Mouse (Mus musculus) limb, embryonic 11.5 days (tissue): ENCODE measurements around the gene Bpgm. TPM values are rescaled to one million over a fixed set of nuclear protein-coding genes. Genes with fewer than 3 reads are reported as not detected.

Experiments
- ATAC-seq: fragments of 200-750 bp; cut with Nextera tagmentation; 2 replicates; pipeline ENCODE4 v1.8.0; 2017; ENCODE audit warnings: low read depth; ENCODE audit not compliant: insufficient number of reproducible peaks, low FRiP score, low TSS enrichment
- DNase-seq: peaks from one replicate; pipeline ENCODE4 v3.0.0-alpha.2; 2015; ENCODE audit warnings: low spot score
- H3K27ac ChIP-seq: fragments of 300-500 bp; sonication (generic); replicated peaks from 2 replicates; pipeline ENCODE4 v1.5.1; 2014; ENCODE audit warnings: low read depth, mild to moderate bottlenecking, low read length
- H3K27me3 ChIP-seq: fragments of 300-500 bp; sonication (generic); 2 replicates; pipeline ENCODE4 v1.6.1; 2014; ENCODE audit warnings: mild to moderate bottlenecking, low read length, mixed read lengths; ENCODE audit not compliant: control insufficient read depth, insufficient read depth
- H3K36me3 ChIP-seq: fragments of 300-500 bp; sonication (generic); 2 replicates; pipeline ENCODE4 v1.6.1; 2014; ENCODE audit warnings: mild to moderate bottlenecking, low read length, moderate library complexity, mixed read lengths; ENCODE audit not compliant: control insufficient read depth, insufficient read depth
- H3K4me1 ChIP-seq: fragments of 300-500 bp; sonication (generic); 2 replicates; pipeline ENCODE4 v1.6.1; 2014; ENCODE audit warnings: low read length, mixed read lengths; ENCODE audit not compliant: control insufficient read depth, insufficient read depth
- H3K4me2 ChIP-seq: fragments of 300-500 bp; sonication (generic); 2 replicates; pipeline ENCODE4 v1.6.1; 2014; ENCODE audit warnings: low read depth, mild to moderate bottlenecking, moderate library complexity; ENCODE audit not compliant: severe bottlenecking
- H3K4me3 ChIP-seq: fragments of 300-500 bp; sonication (generic); 2 replicates; pipeline ENCODE4 v1.5.1; 2014; ENCODE audit warnings: low read depth, low read length
- H3K9ac ChIP-seq: fragments of 300-500 bp; sonication (generic); 2 replicates; pipeline ENCODE4 v1.6.1; 2014; ENCODE audit warnings: mild to moderate bottlenecking, low read length
- H3K9me3 ChIP-seq: fragments of 300-500 bp; sonication (generic); 2 replicates; pipeline ENCODE4 v1.6.1; 2016; ENCODE audit warnings: low read length; ENCODE audit not compliant: control insufficient read depth
- WGBS: fragments of 180-500 bp; shearing (Covaris S2); extraction: QIAGEN DNeasy Blood & Tissue Kit; methylation state at CpG from one replicate; pipeline ENCODE4 v1.1.7; 2014; 5-methylcytosine and 5-hydroxymethylcytosine counted together
- polyA plus RNA-seq: library from polyadenylated mRNA; unstranded; fragments of >200 nt; fragmentation: Nextera tagmentation; extraction: Ambion mirVana; gene quantifications from 2 replicates; pipeline ENCODE4 v1.2.1, GENCODE M21; 2014

The Bpgm gene
- polyA plus RNA-seq: 47.3 and 48.1 TPM in 2 replicates

- peak within 1 kb of the TSS; percentile 48 for H3K4me3 ChIP-seq
- H3K27me3 ChIP-seq: no peaks in the 10 kb centered on the region
- H3K9ac ChIP-seq: peak within 1 kb of the TSS; percentile 64
- ATAC-seq: peak; percentile 99
- H3K36me3 ChIP-seq: no peaks in the 10 kb centered on the region
- peak within 1 kb of the TSS; percentile 66 for H3K4me2 ChIP-seq
- peaks cover 12% of the 10 kb centered on the region for H3K4me1 ChIP-seq
- DNase-seq: peak; percentile 99
- no peak within 1 kb of the TSS for H3K27ac ChIP-seq
- WGBS: under 1% methylated on average over 35 of the region's 35 CpGs
- no peaks in the 10 kb centered on the region for H3K9me3 ChIP-seq
These were observed at the start of gene Bpgm for GRCm38 (mm10) chr6:34475974-34476794. TSS of gene Bpgm (plus strand) at chr6:34476207.

GRCm38 (mm10) chr6:34439006-34439405, 37.0 kb upstream of the Bpgm start:
- Histone ChIP-seq H3K4me2 (no peak overlapping the region), H3K9ac (no peak overlapping the region), H3K27ac (no peak overlapping the region), H3K4me3 (no peak overlapping the region), H3K27me3 (no peaks in the 10 kb centered on the region), H3K9me3 (no peaks in the 10 kb centered on the region), H3K36me3 (no peaks in the 10 kb centered on the region), H3K4me1 (no peaks in the 10 kb centered on the region)
- 63% methylated on average over 2 of the region's 2 CpGs for WGBS
- DNase-seq (no peak), ATAC-seq (no peak)

GRCm38 (mm10) chr6:34441556-34442257, 34.3 kb upstream of the Bpgm start:
- ATAC-seq: no peak
- Histone ChIP-seq H3K9ac (no peak overlapping the region), H3K9me3 (no peaks in the 10 kb centered on the region), H3K36me3 (no peaks in the 10 kb centered on the region), H3K4me3 (no peak overlapping the region), H3K4me1 (no peaks in the 10 kb centered on the region), H3K4me2 (no peak overlapping the region), H3K27me3 (no peaks in the 10 kb centered on the region), H3K27ac (no peak overlapping the region)
- DNase-seq: no peak
- WGBS: 66% methylated on average over 9 of the region's 9 CpGs

- Histone ChIP-seq H3K27ac (no peak overlapping the region), H3K9ac (no peak overlapping the region), H3K27me3 (no peaks in the 10 kb centered on the region), H3K4me2 (no peak overlapping the region), H3K4me3 (no peak overlapping the region), H3K36me3 (no peaks in the 10 kb centered on the region), H3K9me3 (no peaks in the 10 kb centered on the region), H3K4me1 (no peaks in the 10 kb centered on the region)
- ATAC-seq: no peak
- DNase-seq: no peak
- 87% methylated on average over 2 of the region's 2 CpGs for WGBS
These were observed 32.2 kb upstream of the Bpgm start for GRCm38 (mm10) chr6:34443791-34444190.

- DNase-seq: peak; percentile 82
These were observed 28.0 kb upstream of the Bpgm start for GRCm38 (mm10) chr6:34447961-34448360.

GRCm38 (mm10) chr6:34448696-34449095, 27.3 kb upstream of the Bpgm start:
- H3K27me3 ChIP-seq: no peaks in the 10 kb centered on the region
- H3K36me3 ChIP-seq: no peaks in the 10 kb centered on the region
- no peaks in the 10 kb centered on the region for H3K4me1 ChIP-seq
- 72% methylated on average over 1 of the region's 1 CpGs for WGBS
- DNase-seq: no peak
- no peaks in the 10 kb centered on the region for H3K9me3 ChIP-seq
- H3K9ac ChIP-seq: no peak overlapping the region
- H3K4me2 ChIP-seq: no peak overlapping the region
- no peak overlapping the region for H3K4me3 ChIP-seq
- H3K27ac ChIP-seq: no peak overlapping the region
- no peak for ATAC-seq

More at GRCm38 (mm10) chr6:34447961-34448360, 28.0 kb upstream of the Bpgm start:
- no peak overlapping the region for H3K27ac ChIP-seq
- no peaks in the 10 kb centered on the region for H3K4me1 ChIP-seq
- H3K4me3 ChIP-seq: no peak overlapping the region
- WGBS: 11% methylated on average over 2 of the region's 2 CpGs
- H3K4me2 ChIP-seq: no peak overlapping the region
- H3K9me3 ChIP-seq: no peaks in the 10 kb centered on the region
- no peak for ATAC-seq
- no peaks in the 10 kb centered on the region for H3K27me3 ChIP-seq
- H3K9ac ChIP-seq: no peak overlapping the region
- H3K36me3 ChIP-seq: no peaks in the 10 kb centered on the region

GRCm38 (mm10) chr6:34452963-34453770, 22.8 kb upstream of the Bpgm start:
- no peak overlapping the region for H3K4me3 ChIP-seq
- H3K27me3 ChIP-seq: no peaks in the 10 kb centered on the region
- H3K4me2 ChIP-seq: no peak overlapping the region
- ATAC-seq (no peak), DNase-seq (no peak)
- no peaks in the 10 kb centered on the region for H3K4me1 ChIP-seq
- 70% methylated on average over 7 of the region's 7 CpGs for WGBS
- no peak overlapping the region for H3K9ac ChIP-seq
- no peaks in the 10 kb centered on the region for H3K9me3 ChIP-seq
- no peaks in the 10 kb centered on the region for H3K36me3 ChIP-seq
- no peak overlapping the region for H3K27ac ChIP-seq

- H3K36me3 ChIP-seq: no peaks in the 10 kb centered on the region
- H3K4me1 ChIP-seq: no peaks in the 10 kb centered on the region
- H3K9me3 ChIP-seq: no peaks in the 10 kb centered on the region
These were observed 16.6 kb upstream of the Bpgm start for GRCm38 (mm10) chr6:34459456-34459855.

More at GRCm38 (mm10) chr6:34459456-34459855, 16.6 kb upstream of the Bpgm start:
- Histone ChIP-seq H3K27ac (no peak overlapping the region), H3K4me2 (no peak overlapping the region), H3K4me3 (no peak overlapping the region), H3K9ac (no peak overlapping the region), H3K27me3 (no peaks in the 10 kb centered on the region)
- DNase-seq (no peak), ATAC-seq (no peak)
